ENCODE assay signal across 9 mouse cellular contexts in the genomic region with DNA sequence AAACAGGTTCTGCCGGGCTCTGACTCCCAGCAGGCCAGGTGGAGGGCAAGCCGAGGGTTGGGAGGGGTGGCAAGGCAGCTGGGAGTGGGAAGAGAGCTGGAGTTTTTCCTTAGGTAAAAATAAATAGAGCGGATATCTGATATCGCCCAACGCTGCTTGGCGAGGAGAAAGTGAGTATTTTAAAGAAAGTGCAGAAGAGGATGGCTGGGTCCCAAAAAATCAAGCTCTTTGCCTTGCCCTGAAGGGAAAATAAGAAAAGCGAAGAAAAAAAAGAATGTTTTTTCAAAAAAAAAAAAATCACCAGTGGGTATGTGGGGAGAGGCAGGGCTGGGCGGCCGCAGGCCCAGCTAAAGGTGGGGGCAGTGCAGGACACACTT. TPM values are rescaled to one million over a fixed set of nuclear protein-coding genes. Genes with fewer than 3 reads are reported as not detected.
DNase-seq lines count a peak whose midpoint lies in the region; ATAC-seq and TF ChIP-seq lines count a peak whose summit lies in the region.
"Had no signal": no experiment of that assay in that cellular context is flagged by ENCODE, and none has a peak within 500 bp of the region (broad histone marks: within the 10 kb centered on the region; RNA-seq: fewer than 3 reads in every experiment).

No protein-coding gene starts in this region.

- 25% methylated on average over 9 of the region's 9 CpGs for WGBS in heart, embryonic 13.5 days
- 8% methylated on average over 9 of the region's 9 CpGs for WGBS in forebrain, embryonic 16.5 days
- WGBS in liver, postnatal 0 days (ENCODE audit: insufficient replicate concordance) = 47% methylated on average over 9 of the region's 9 CpGs

- H3K9ac ChIP-seq in heart, embryonic 13.5 days = peak overlapping the region; percentile 91
- no peak overlapping the region for H3K9ac ChIP-seq in ES-E14 (ENCODE audit: insufficient read depth, low read depth, low read length, poor library complexity, severe bottlenecking)
- peak overlapping the region; percentile 48 for H3K9ac ChIP-seq in forebrain, embryonic 16.5 days (replicated peaks; ENCODE audit: low read depth, low read length)
- 0 out of 2 replicates have a peak overlapping the region, but pooled peaks have one; percentile 32 for H3K9ac ChIP-seq in liver, postnatal 0 days (replicated peaks)

- H3K36me3 ChIP-seq in heart, embryonic 13.5 days = peaks cover 9% of the 10 kb centered on the region; the same call in 1 of the 2 replicates
- H3K36me3 ChIP-seq in ES-E14 (ENCODE audit: control insufficient read depth, insufficient read depth, low read length, poor library complexity, severe bottlenecking) = no peaks in the 10 kb centered on the region
- H3K36me3 ChIP-seq in forebrain, embryonic 16.5 days (ENCODE audit: control insufficient read depth, insufficient read depth) = no peaks in the 10 kb centered on the region
- no peaks in the 10 kb centered on the region for H3K36me3 ChIP-seq in liver, postnatal 0 days (replicated peaks; ENCODE audit: insufficient read depth, low read length)

- TF ChIP-seq CTCF in liver, postnatal 0 days (IDR thresholded peaks at IDR 0.05; ENCODE audit: low read depth) = no peak

- peaks cover 57% of the 10 kb centered on the region for H3K4me1 ChIP-seq in heart, embryonic 13.5 days
- H3K4me1 ChIP-seq in ES-E14 (ENCODE audit: control insufficient read depth in 2 of 2, insufficient read depth in 2 of 2, low read length in 2 of 2, poor library complexity in 1 of 2) = no peaks in the 10 kb centered on the region; a peak in 1 of 4 replicates
- H3K4me1 ChIP-seq in forebrain, embryonic 16.5 days (replicated peaks; ENCODE audit: control insufficient read depth, insufficient read depth, low read length) = peaks cover 35% of the 10 kb centered on the region
- H3K4me1 ChIP-seq in liver, postnatal 0 days (ENCODE audit: insufficient read depth) = 0 out of 2 replicates have a peak, but pooled peaks cover 5% of the 10 kb centered on the region

- H3K4me3 ChIP-seq in heart, embryonic 13.5 days = peak overlapping the region; percentile 69
- H3K4me3 ChIP-seq in ES-E14 (ENCODE audit: insufficient read depth in 1 of 2, low read depth in 1 of 2, low read length in 2 of 2, poor library complexity in 1 of 2, severe bottlenecking in 1 of 2) = peak overlapping the region; percentile 65 to 83; a peak in 3 of 4 replicates
- H3K4me3 ChIP-seq in forebrain, embryonic 16.5 days (replicated peaks; ENCODE audit: low read length) = peak overlapping the region; percentile 60
- peak overlapping the region; percentile 51 for H3K4me3 ChIP-seq in liver, postnatal 0 days (ENCODE audit: low read depth, low read length)

- ATAC-seq in heart, embryonic 13.5 days (ENCODE audit: extremely low read depth, insufficient number of reproducible peaks, low FRiP score, low TSS enrichment) = no peak
- no peak for ATAC-seq in forebrain, embryonic 16.5 days
- no peak for ATAC-seq in liver, postnatal 0 days

- H3K9me3 ChIP-seq in heart, embryonic 13.5 days = no peaks in the 10 kb centered on the region
- no peaks in the 10 kb centered on the region for H3K9me3 ChIP-seq in ES-E14 (ENCODE audit: control insufficient read depth, insufficient read depth, low read depth, low read length)
- no peaks in the 10 kb centered on the region for H3K9me3 ChIP-seq in forebrain, embryonic 16.5 days (ENCODE audit: control insufficient read depth, low read length)
- H3K9me3 ChIP-seq in liver, postnatal 0 days (ENCODE audit: low read length) = no peaks in the 10 kb centered on the region

- H3K4me2 ChIP-seq in heart, embryonic 13.5 days = peak overlapping the region; percentile 84
- H3K4me2 ChIP-seq in forebrain, embryonic 16.5 days (ENCODE audit: low read length) = peak overlapping the region; percentile 98
- peak overlapping the region; percentile 82 for H3K4me2 ChIP-seq in liver, postnatal 0 days (ENCODE audit: low read depth, low read length)

- DNase-seq in heart, adult 18-20 months = no peak
- no peak for DNase-seq in ES-E14 (ENCODE audit: low read depth, low spot score)
- DNase-seq in liver, postnatal 0 days = no peak
- no peak for DNase-seq in layer of hippocampus, postnatal 36 days
- DNase-seq in spleen, postnatal 10 days (ENCODE audit: low spot score in 2 of 2) = no peak
- no peak for DNase-seq in urinary bladder, adult 2 months (ENCODE audit: low spot score)

- H3K27ac ChIP-seq in heart, embryonic 13.5 days (replicated peaks) = peak overlapping the region; percentile 94
- no peak overlapping the region for H3K27ac ChIP-seq in ES-E14 (ENCODE audit: insufficient read depth, low read depth, low read length, poor library complexity, severe bottlenecking)
- peak overlapping the region; percentile 37; the same call in 1 of the 2 replicates for H3K27ac ChIP-seq in forebrain, embryonic 16.5 days (ENCODE audit: low read length)
- H3K27ac ChIP-seq in liver, postnatal 0 days (ENCODE audit: low read depth) = no peak overlapping the region

- peaks cover 11% of the 10 kb centered on the region for H3K27me3 ChIP-seq in heart, embryonic 13.5 days (replicated peaks)
- no peaks in the 10 kb centered on the region for H3K27me3 ChIP-seq in forebrain, embryonic 16.5 days (replicated peaks; ENCODE audit: control insufficient read depth, insufficient read depth, low read length)
- H3K27me3 ChIP-seq in liver, postnatal 0 days (ENCODE audit: insufficient read depth, low read length) = peaks cover 14% of the 10 kb centered on the region

- TF ChIP-seq EP300 in liver, postnatal 0 days (IDR thresholded peaks at IDR 0.05; ENCODE audit: low read depth) = no peak

- in situ Hi-C loops in ES-E14 (cut with MboI; ENCODE audit: low sequenced_read_pairs in 2 of 2, unreplicated experiment in 2 of 2) = no loop called here

TF ChIP-seq in ES-E14, 5 proteins besides CTCF, POLR2A, EP300 and RAD21:
- TF ChIP-seq MAFK (IDR thresholded peaks at IDR 0.05; ENCODE audit: insufficient read depth, low read depth, low read length) (no peak), ZC3H11A (IDR thresholded peaks at IDR 0.05; ENCODE audit: borderline replicate concordance, low read depth, low read length) (no peak), ZNF384 (IDR thresholded peaks at IDR 0.05; ENCODE audit: low read depth, low read length) (no peak), CHD2 (IDR thresholded peaks at IDR 0.05; ENCODE audit: low read depth, low read length) (no peak), HCFC1 (IDR thresholded peaks at IDR 0.05; ENCODE audit: borderline replicate concordance, insufficient read depth, low read length) (no peak)

RNA-seq across cellular contexts. Expression of a gene that starts 0.7 kb away (rescaled TPM):
- 23.7 TPM in 2 replicates for polyA plus RNA-seq in heart, embryonic 13.5 days (2015; fragmentation: Nextera tagmentation; extraction: Ambion mirVana)
- total RNA-seq in heart, adult 18-20 months (2021) = 10 to 100 TPM; 13.1 to 13.5 TPM
- total RNA-seq in ES-E14 (2012; rRNA removed) = 1.3 and 1.7 TPM in 2 replicates
- polyA plus RNA-seq in forebrain, embryonic 16.5 days (2015; fragmentation: Nextera tagmentation; extraction: Ambion mirVana) = 7.2 and 9.1 TPM in 2 replicates
- 0.94 and 1.2 TPM in 2 replicates for polyA plus RNA-seq in liver, postnatal 0 days (2015; fragmentation: Nextera tagmentation; extraction: Ambion mirVana)
- 10 to 100 TPM; 14.1 to 15.6 TPM for total RNA-seq in layer of hippocampus, postnatal 36 days (2021)
- polyA plus RNA-seq in urinary bladder, adult 2 months (2012; rRNA removed) = 37.0 and 45.1 TPM in 2 replicates

RNA-seq across cellular contexts. Expression of a gene that starts 4.2 kb away (rescaled TPM):
- polyA plus RNA-seq in heart, embryonic 13.5 days (2015; fragmentation: Nextera tagmentation; extraction: Ambion mirVana) = 108 and 118 TPM in 2 replicates
- 10 to 100 TPM; 21.5 to 23.9 TPM for total RNA-seq in heart, adult 18-20 months (2021)
- 14.1 and 16.9 TPM in 2 replicates for total RNA-seq in ES-E14 (2012; rRNA removed)
- 59.9 and 67.0 TPM in 2 replicates for polyA plus RNA-seq in forebrain, embryonic 16.5 days (2015; fragmentation: Nextera tagmentation; extraction: Ambion mirVana)
- polyA plus RNA-seq in liver, postnatal 0 days (2015; fragmentation: Nextera tagmentation; extraction: Ambion mirVana) = 8.4 and 8.7 TPM in 2 replicates
- 10 to 100 TPM; 12.0 to 14.4 TPM for total RNA-seq in layer of hippocampus, postnatal 36 days (2021)
- polyA plus RNA-seq in urinary bladder, adult 2 months (2012; rRNA removed) = 45.5 and 58.0 TPM in 2 replicates
- total RNA-seq: monocyte, adult 5-6 weeks had no signal

Comparison
In these comparisons a context has a peak if more than half of its experiments do, and no peak if none do; other contexts are left out.
1. H3K27ac ChIP-seq: peak in heart, embryonic 13.5 days (single experiment) and forebrain, embryonic 16.5 days (single experiment); none in ES-E14 (single experiment) and liver, postnatal 0 days (single experiment).
2. Peak in every context shown above with its lines, with median percentiles within 50 percentile points of each other: H3K4me2 ChIP-seq and H3K4me3 ChIP-seq.